Mouse (Mus musculus) erythroblast, embryonic 14.5 days (primary cell): ENCODE measurements at regions not wholly inside any gene's neighbourhood (a gene's known extent, or its start where the extent isn't known, plus 50 kb on each side); places are given as distances from the start of the nearest gene placed in this dataset.

Experiments used
- GATA1 ChIP-seq: IDR thresholded peaks from 2 replicates; pipeline ENCODE4 v1.6.1; 2012; ENCODE audit warnings: low read length, inconsistent platforms, mixed read lengths
- TAL1 ChIP-seq: IDR thresholded peaks from 3 replicates; pipeline ENCODE4 v1.6.1; 2012; ENCODE audit warnings: low read length, inconsistent platforms, mixed read lengths

DNA sequence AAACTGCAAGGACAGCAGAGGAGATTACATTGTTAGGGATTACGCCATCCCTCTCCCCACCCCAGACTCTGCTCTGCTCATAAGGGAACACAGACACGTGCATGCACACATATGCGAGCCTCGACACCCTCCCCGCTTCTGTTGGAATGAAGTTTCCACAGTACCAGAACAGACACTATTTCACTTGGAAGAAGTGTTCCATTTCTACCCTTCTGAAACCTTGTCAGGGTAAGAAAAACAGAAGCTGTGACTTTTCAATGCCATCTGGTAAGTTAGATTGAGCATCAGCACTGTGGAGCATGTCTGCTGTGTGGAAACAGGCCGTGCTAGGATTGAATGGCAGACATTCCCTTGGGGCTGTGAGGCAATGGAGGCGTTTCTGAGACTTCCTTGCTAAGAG is 382.0 kb downstream of the Sec16b start:
- TF ChIP-seq GATA1 (no peak), TAL1 (no peak)
